Mouse (Mus musculus): Measurements from ENCODE around the gene Gcsam. TPM values are rescaled to one million over a fixed set of nuclear protein-coding genes. Genes with fewer than 3 reads are reported as not detected.

Gcsam gene
- total RNA-seq (2021) = under 1 TPM; 0.22 to 0.25 TPM

DNA sequence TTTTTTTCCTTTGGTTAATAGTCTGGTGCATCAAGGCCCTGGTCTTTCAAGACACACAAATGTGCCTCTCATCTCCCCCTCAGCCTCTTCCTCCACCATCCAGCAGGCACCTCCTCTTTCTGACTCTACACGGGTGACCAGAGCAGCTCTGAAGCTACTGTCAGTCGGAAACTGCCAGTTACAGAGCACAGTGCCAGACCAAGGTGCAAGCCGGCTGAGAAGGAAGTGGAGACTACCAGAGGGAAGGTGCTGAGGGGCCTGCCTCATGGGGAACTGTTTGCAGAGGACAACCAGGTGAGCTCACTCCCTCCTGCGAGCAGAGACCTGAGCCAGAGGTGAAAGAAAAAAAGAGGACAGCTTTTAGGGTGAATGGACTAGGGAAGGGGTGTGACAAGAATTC lies at the start of gene Gcsam:
Gcsam (plus strand) TSS at position 114 of the 400 bp plus-strand sequence.
- intact Hi-C loops (cut with DNase I) = no loop called here

DNA sequence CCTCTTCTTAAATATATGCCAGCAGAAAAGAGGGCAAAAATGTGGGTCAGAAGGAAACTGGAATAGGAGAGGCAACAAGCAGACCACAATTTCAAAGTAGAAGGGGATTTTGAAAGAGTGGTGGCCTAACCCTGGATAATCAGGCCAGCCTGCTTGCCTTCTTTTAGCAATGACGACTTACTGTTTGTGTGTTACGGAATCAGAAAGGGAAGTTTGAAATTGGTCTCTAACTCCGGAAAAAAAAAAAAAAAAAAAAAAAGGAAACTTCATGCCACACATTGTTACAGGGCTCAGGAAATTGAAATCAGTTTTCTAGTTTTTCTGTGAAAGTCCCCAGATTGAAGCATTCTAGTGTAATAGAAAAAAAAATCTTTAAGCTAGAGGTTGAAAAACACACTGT lies 48.4 kb upstream of the Gcsam start:
- DNase-seq = no peak
- intact Hi-C loops (cut with DNase I) = no loop called here

More for the DNA sequence above, at the start of gene Gcsam:
- no peak for DNase-seq

DNA sequence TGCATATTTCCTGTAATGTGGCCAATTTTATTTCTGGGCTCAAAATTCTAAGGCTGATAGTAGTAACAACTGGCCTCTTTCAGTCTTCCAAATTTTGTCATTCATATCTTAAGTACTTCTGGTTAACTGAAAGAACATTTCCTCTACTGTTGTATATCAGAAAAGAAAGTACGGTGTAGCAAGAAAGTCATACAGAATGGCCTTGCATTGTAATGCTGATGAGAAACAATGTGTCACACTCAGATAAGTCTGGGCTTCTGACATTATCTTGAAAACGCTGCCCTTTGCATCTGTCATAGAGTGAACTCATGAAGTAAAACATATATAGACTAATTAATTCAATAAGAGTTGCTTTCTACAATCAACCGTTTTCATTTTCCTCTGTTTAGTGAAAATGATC lies 37.9 kb upstream of the Gcsam start:
- no peak for DNase-seq
- intact Hi-C loops (cut with DNase I) = no loop called here

GRCm38 (mm10) chr16:45579883-45580282 lies 30.3 kb upstream of the Gcsam start:
- DNase-seq = no peak
- intact Hi-C loops (cut with DNase I) = no loop called here

- intact Hi-C loops (cut with DNase I) = loop anchor here (2.0 kb wide), 1 partner anchor 48 kb away; no protein-coding TSS in a partner anchor
- DNase-seq = no peak
Measured at GRCm38 (mm10) chr16:45582512-45582911, 27.7 kb upstream of the Gcsam start.

- no peak for DNase-seq
- intact Hi-C loops (cut with DNase I) = no loop called here
Measured at GRCm38 (mm10) chr16:45593656-45594055, 16.5 kb upstream of the Gcsam start.

GRCm38 (mm10) chr16:45595494-45595893 lies 14.7 kb upstream of the Gcsam start:
- intact Hi-C loops (cut with DNase I) = no loop called here

GRCm38 (mm10) chr16:45608481-45608954 lies 1.7 kb upstream of the Gcsam start:
- intact Hi-C loops (cut with DNase I) = loop anchor here (5.0 to 10.0 kb wide), 2 partner anchors 324 to 411 kb away; no protein-coding TSS in a partner anchor
- DNase-seq = peak in 1 of 2 experiments; percentile 3

More at GRCm38 (mm10) chr16:45595494-45595893, 14.7 kb upstream of the Gcsam start:
- DNase-seq = no peak

DNA sequence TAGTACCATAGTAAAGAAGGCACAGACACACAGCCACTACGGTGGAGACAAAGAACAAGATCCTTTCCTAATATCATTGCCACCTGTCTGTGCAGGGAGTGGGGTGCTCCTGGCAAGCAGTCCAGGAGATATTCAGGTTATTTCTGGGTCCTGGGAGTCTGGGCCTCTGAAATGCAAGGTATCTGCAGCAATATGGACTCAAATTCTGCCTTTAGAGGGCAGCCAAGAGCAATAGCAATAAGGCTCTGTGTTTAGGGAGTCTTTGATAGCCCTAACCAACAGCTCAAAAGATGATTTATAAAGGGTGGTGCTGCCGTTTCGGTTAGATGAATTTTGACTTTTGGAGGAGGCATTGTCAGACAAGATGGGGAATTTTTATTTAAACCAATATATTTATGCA lies 880 bp upstream of the Gcsam start:
- intact Hi-C loops (cut with DNase I) = loop anchor here (5.0 to 10.0 kb wide), 2 partner anchors 324 to 412 kb away; no protein-coding TSS in a partner anchor

DNA sequence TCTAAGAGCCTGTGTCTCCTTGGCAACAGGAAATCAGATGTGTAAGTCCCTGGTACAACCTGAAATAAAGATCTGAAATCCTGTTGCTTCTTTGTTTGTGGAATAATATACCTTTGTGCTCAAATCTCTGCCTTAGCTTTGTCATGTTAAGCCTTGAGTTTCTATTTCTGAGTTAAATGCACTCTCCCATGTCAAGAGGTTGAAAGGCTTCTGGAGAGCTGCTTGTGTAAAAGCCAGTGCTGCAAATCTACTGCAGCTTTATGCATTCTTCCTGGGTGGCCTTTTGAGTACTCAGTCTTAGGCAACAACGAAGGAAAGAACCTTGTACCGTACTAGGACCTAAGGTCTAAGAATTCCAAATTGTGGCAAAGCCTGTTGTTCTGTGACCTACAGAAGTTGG lies 3.1 kb downstream of the Gcsam start:
- intact Hi-C loops (cut with DNase I) = no loop called here
- DNase-seq = no peak

More for the DNA sequence above, 880 bp upstream of the Gcsam start:
- DNase-seq = peak; percentile 10 to 13

- intact Hi-C loops (cut with DNase I) = no loop called here
Measured at GRCm38 (mm10) chr16:45615944-45616343, 5.8 kb downstream of the Gcsam start.

DNA sequence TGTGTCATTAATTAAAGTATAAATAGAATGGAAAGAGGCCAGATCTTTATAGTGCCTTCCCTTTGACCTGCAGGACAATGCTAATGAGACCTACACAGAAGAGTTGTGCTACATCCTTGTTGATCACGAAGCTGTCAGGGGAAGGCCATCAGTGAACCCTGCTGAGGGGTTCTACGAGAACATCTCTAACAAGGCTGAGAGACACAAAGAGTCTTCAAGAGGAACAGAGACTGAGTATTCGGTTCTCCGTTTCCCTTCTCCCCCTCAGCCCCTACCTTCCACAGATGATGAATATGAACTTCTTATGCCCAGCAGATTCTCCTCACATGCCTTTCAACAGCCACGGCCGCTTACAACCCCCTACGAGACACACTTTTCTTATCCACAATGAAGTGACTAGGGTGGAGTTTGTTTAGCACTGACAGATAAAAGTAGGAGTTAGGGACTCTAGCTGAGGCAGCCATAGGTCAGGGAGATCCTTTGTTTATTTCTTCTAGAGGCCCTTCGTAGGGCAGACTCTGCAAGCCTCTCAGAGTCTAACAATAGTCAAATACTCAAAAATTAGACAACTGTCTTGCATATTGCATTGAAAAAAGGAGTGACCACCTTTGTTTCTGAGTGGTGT lies 9.7 kb downstream of the Gcsam start:
- DNase-seq = no peak
- intact Hi-C loops (cut with DNase I) = no loop called here

More at GRCm38 (mm10) chr16:45615944-45616343, 5.8 kb downstream of the Gcsam start:
- DNase-seq = no peak

DNA sequence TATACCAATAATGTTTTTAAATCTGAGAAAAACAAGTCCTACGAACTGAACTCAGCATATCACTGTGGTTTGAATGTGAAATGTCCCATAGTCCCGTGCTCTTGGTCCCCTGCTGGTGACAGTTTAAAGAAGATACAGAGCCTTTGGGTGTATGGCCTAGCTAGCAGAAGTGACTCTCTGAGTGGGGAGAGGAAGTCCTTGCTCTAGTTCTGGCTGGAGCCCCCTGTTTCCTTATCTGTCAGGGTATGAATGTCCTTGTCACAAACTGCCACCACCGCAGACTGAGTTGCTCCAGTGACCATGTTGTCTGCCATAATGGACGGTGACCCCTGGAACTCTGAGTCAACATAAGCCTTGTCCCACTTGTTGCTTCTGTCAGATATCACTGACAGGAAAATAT lies 13.1 kb downstream of the Gcsam start:
- intact Hi-C loops (cut with DNase I) = no loop called here
- DNase-seq = no peak

DNA sequence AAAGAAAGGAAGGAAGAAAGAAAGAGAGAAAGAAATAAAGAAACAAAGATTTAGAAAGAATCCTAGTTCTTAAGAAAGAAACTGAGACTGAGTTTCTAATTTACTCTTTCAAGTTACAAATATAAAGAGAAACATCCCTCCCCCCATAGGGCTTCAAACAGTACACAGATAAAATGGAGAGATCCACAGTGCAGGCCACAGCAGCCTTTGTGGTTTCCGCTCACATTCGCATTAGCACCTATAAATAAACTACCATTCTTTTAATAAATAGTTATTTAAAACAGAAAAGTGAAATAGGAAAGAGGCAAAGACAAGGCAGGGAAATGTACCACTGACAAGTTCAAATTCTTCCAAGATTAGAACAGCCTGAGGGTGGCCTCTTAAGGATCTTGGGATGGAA lies 14.6 kb downstream of the Gcsam start:
- intact Hi-C loops (cut with DNase I) = no loop called here
- no peak for DNase-seq

DNA sequence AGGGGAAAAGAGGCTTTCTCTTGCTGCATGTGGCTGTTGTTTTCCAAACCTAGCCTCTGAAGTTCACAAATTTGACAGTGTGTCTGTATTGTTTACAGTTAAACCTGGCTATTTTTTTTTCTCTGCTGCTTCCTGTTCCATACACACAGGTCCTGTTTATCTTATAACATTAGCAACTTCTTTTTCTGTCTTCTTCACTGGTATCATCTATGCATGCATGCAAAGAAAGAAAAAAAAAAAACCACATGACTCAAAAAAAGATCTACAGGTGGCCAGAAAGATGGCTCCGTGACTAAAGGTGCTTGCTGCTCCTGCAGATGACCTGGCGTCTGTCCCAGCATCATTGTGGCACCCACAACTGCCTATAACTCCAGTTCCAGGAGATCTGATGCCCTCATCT lies 15.2 kb downstream of the Gcsam start:
- no peak for DNase-seq
- intact Hi-C loops (cut with DNase I) = no loop called here

DNA sequence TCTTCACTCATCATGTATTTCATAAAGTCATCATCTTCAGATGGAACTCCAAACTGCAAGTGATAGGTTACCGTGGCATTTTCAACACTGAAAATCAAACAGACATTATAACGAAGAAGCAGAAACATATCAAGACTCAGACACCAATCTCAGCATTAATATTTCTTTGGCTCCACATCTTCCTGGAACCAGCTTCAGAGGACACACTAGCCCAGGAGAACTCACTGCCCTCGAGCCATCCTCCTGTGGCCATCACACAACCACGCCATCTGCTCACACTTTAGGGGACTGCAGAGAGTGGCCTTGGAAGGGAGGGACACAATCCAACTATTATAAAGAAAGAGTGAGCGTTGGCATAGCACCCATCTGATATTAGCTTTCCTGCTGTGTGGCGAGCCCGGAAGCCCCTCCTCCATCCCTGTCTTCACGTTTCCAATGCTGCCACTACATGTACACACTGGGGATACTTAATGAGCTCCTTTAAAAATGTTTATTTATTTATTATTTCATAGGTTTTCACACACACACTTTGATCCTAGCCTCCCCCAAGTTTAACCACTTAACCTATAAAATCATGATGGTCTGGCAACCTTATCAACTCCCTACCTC lies 19.4 kb downstream of the Gcsam start:
- DNase-seq = no peak
- intact Hi-C loops (cut with DNase I) = loop anchor here (1.0 to 5.0 kb wide), 4 partner anchors 47 to 432 kb away; no protein-coding TSS in a partner anchor

DNA sequence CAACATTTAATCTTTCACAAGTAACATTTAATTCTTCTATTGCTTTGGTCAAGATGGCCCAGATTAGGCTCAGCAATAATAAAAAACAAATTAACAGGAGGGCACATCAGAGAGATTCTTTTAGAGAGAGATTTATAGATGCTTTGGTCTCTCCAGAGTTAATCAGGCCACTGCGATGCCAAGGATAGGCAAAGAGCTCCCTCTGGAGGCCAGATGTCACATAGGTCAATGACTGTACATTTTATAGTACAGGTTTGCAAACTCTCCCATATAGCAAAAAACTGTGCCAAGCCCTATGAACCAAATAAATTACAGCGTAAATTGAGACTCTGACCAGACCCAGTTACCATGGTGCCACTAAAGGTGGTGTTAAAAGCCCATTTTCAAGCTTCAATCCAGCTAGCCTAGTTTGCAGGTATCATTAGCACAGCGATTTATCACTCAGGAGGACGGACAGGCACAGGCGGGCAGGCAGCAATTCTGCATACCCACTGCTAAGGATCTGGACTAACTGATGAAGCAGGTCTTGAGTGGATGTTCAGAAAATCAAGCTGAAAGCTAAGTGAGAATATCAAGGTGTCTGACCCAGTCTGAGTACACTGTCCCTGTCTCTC lies 20.3 kb downstream of the Gcsam start:
- intact Hi-C loops (cut with DNase I) = loop anchor here (1.0 to 5.0 kb wide), 4 partner anchors 48 to 433 kb away; no protein-coding TSS in a partner anchor
- DNase-seq = peak; percentile 54 to 71

GRCm38 (mm10) chr16:45632420-45632819 lies 22.2 kb downstream of the Gcsam start:
- intact Hi-C loops (cut with DNase I) = loop anchor here (5.0 kb wide), 1 partner anchor 215 kb away; no protein-coding TSS in a partner anchor
- no peak for DNase-seq

- intact Hi-C loops (cut with DNase I) = no loop called here
- no peak for DNase-seq
Measured at GRCm38 (mm10) chr16:45635826-45636225, 25.6 kb downstream of the Gcsam start.

DNA sequence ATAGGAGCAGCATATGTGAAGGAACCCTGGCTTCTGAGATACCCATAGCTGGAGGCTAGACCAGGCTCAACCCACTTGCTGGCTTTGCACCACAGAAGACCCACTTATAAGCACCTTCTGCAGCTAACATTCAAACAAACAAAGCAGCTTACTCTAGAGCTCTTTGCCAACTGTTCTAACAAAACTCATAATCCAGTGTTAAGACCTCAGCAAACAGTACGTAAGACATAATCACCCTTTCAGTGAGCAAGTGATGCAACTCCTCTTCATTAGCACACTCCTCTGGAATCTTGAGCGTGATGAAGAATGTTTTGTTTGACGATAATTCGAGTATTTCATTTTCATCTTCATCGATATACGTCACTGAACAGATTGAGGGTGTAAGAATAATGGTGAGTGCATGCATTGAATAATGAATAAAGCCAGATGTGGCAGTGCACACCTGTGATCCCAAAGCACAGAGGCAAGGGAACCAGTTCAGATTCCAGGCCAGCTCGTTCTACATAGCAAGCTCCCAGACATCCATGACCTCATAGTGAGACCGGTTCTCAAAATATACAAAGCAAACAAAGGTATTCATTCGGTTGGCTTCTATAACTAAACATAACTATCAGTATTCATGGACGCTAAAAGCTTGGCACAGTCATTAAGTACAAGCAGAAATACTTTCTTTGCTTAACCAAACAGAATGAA lies 30.0 kb downstream of the Gcsam start:
- intact Hi-C loops (cut with DNase I) = no loop called here
- DNase-seq = no peak

GRCm38 (mm10) chr16:45641301-45641700 lies 31.1 kb downstream of the Gcsam start:
- intact Hi-C loops (cut with DNase I) = no loop called here
- DNase-seq = no peak
